Mouse (Mus musculus) small intestine, adult 2 months (tissue): ENCODE data around the gene Gm11634. TPM values are rescaled to one million over a fixed set of nuclear protein-coding genes. Genes with fewer than 3 reads are reported as not detected.
"Not testable (repeated sequence)": the region's sequence is repeated elsewhere in the genome, so short reads cannot be mapped to it uniquely, and the experiment has no call there.

ENCODE experiments used
- H3K27ac ChIP-seq: fragments of 200-500 bp; 2 replicates; pipeline ENCODE4 v1.5.1; 2012; ENCODE audit warnings: low read depth, low read length, control low read depth, inconsistent platforms; ENCODE audit not compliant: insufficient read depth
- H3K27me3 ChIP-seq: fragments of 200-500 bp; 2 replicates; pipeline ENCODE4 v1.6.1; 2012; ENCODE audit warnings: mild to moderate bottlenecking, moderate library complexity, low read length, inconsistent platforms; ENCODE audit not compliant: control insufficient read depth, insufficient read depth
- H3K36me3 ChIP-seq: fragments of 200-500 bp; 2 replicates; pipeline ENCODE4 v1.6.1; 2012; ENCODE audit warnings: mild to moderate bottlenecking, low read length, control low read depth, inconsistent platforms; ENCODE audit not compliant: control insufficient read depth, insufficient read depth
- H3K4me1 ChIP-seq: fragments of 200-500 bp; 2 replicates; pipeline ENCODE4 v1.6.1; 2012; ENCODE audit warnings: low read length, inconsistent platforms, mixed read lengths; ENCODE audit not compliant: control insufficient read depth, insufficient read depth, insufficient read length
- H3K4me3 ChIP-seq: fragments of 200-500 bp; 2 replicates; pipeline ENCODE4 v1.5.1; 2012; ENCODE audit warnings: low read depth, mild to moderate bottlenecking, control low read depth, inconsistent platforms, low read length, moderate library complexity
- CTCF ChIP-seq: fragments of 200-500 bp; IDR thresholded peaks from 2 replicates; pipeline ENCODE4 v1.5.1; 2012; ENCODE audit warnings: low read depth, mild to moderate bottlenecking, control low read depth, inconsistent platforms, low read length, moderate library complexity, mixed read lengths; ENCODE audit not compliant: insufficient replicate concordance, insufficient read length; ENCODE audit errors: extremely low read depth
- POLR2A ChIP-seq: fragments of 200-500 bp; IDR thresholded peaks from 2 replicates; pipeline ENCODE4 v1.6.1; 2012; ENCODE audit warnings: low read depth, mild to moderate bottlenecking, control low read depth, inconsistent platforms, low read length, moderate library complexity
- WGBS: fragments of 180-500 bp; shearing (Covaris S2); methylation state at CpG from one replicate; pipeline ENCODE4 v1.1.7; 2018; 5-methylcytosine and 5-hydroxymethylcytosine counted together
- polyA plus RNA-seq: library from polyadenylated mRNA; depleted of rRNA; stranded (reverse); fragments of >200 nt; gene quantifications from 2 replicates; pipeline ENCODE4 v1.2.3, GENCODE M21; 2012

The Gm11634 gene
- polyA plus RNA-seq, 1 experiment: not detected

GRCm38 (mm10) chr11:101639761-101640160, 40.7 kb upstream of the Gm11634 start:
- 94% methylated on average over 4 of the region's 4 CpGs for WGBS
- Histone ChIP-seq H3K27me3 (no peaks in the 10 kb centered on the region), H3K4me3 (no peak overlapping the region), H3K4me1 (0 out of 2 replicates have a peak, but pooled peaks cover 2% of the 10 kb centered on the region), H3K36me3 (peaks cover 2% of the 10 kb centered on the region; the same call in 1 of the 2 replicates), H3K27ac (no peak overlapping the region)
- TF ChIP-seq POLR2A (no peak), CTCF (no peak)

DNA sequence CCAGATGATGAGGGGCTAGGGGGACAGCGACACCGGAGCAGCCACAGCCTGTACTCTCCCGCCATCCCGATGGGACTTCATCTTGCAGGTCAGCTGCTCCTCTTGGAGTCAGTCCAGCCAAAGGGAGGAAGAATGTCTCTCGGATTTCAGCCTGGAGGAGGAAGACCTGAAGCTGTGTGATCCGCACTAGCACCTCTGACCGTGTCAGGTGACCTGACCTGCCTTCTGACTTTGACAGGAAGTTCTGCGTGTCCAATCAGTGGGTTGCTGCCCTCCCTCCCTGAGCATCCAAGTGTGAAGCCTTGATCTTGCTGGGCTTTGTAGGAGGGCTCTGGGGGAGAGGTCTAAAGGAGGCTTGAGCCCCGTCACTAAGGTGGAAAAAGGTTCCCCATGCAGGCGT, 36.6 kb upstream of the Gm11634 start:
- H3K36me3 ChIP-seq: peaks cover 4% of the 10 kb centered on the region; the same call in 1 of the 2 replicates
- H3K4me3 ChIP-seq: no peak overlapping the region
- H3K27me3 ChIP-seq: no peaks in the 10 kb centered on the region
- no peaks in the 10 kb centered on the region for H3K4me1 ChIP-seq
- TF ChIP-seq CTCF: no peak
- no peak for TF ChIP-seq POLR2A
- no peak overlapping the region for H3K27ac ChIP-seq
- 86% methylated on average over 10 of the region's 10 CpGs for WGBS

DNA sequence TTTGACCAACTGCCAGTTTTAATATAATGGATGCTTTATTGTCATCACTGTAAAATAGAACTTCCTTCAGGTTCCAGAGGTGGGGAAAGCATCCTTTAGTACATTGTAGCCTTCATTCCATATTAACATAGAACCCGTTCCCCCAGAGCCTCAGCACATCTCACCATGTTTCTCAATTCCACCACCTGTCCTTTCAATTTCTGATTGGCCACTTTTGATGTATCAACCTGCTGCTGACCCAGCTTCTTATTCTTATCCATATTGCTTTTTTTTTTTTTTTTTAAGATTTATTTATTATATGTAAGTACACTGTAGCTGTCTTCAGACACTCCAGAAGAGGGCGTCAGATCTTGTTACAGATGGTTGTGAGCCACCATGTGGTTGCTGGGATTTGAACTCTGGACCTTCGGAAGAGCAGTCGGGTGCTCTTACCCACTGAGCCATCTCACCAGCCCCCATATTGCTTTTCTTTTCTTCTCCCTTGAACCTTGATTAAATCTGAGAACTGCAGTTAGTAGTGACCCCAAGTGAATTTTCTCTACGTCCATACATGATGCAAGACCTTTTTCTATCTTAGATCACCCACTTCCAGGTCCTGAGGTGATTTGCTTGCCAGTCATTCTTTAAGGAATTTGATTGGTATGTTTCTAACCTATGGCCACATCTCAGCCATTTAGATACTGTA, 29.8 kb upstream of the Gm11634 start:
- H3K4me3 ChIP-seq, H3K4me1 ChIP-seq, H3K27ac ChIP-seq, H3K27me3 ChIP-seq, H3K36me3 ChIP-seq: not testable (repeated sequence)
- 55% methylated on average over 5 of the region's 5 CpGs for WGBS

DNA sequence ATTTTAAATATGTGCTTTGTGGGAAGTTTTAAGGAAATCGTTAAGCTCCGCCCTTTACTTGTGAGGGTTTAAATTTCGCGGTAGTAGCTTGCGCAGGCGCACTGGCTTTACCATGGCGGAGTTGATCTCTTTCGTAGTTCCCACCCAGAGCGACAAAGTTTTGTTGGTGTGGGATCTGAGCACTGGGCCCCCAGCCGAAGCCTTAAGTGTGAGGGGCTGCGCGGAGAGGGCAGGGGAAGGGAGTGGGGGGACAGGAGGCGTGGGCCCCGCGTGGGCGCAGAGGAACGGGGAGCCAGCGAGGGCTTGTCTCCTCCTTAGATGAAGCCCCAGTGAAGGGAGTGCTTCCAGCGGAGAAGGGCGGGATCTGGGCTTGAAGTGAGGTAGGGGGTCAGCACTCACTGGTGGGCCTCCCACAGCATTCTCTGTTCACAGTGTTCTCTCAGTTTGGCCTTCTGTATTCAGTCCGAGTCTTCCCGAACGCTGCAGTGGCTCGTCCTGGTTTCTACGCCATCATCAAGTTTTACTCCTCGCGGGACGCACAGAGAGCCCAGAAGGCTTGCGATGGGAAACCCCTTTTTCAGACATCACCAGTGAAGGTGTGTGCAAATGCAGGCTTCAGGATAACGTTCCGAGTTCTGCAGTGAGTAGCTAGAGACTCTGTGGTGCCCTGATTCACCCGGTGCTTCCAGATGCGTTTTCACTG, 29.0 kb upstream of the Gm11634 start:
- under 1% methylated on average over 33 of the region's 33 CpGs for WGBS
- Histone ChIP-seq H3K27ac (peak overlapping the region; percentile 76), H3K4me1 (no peaks in the 10 kb centered on the region), H3K36me3 (no peaks in the 10 kb centered on the region), H3K4me3 (peak overlapping the region; percentile 74), H3K27me3 (no peaks in the 10 kb centered on the region)
- no peak for TF ChIP-seq CTCF
- peak; percentile 58; the same call in 1 of the 2 replicates for TF ChIP-seq POLR2A

DNA sequence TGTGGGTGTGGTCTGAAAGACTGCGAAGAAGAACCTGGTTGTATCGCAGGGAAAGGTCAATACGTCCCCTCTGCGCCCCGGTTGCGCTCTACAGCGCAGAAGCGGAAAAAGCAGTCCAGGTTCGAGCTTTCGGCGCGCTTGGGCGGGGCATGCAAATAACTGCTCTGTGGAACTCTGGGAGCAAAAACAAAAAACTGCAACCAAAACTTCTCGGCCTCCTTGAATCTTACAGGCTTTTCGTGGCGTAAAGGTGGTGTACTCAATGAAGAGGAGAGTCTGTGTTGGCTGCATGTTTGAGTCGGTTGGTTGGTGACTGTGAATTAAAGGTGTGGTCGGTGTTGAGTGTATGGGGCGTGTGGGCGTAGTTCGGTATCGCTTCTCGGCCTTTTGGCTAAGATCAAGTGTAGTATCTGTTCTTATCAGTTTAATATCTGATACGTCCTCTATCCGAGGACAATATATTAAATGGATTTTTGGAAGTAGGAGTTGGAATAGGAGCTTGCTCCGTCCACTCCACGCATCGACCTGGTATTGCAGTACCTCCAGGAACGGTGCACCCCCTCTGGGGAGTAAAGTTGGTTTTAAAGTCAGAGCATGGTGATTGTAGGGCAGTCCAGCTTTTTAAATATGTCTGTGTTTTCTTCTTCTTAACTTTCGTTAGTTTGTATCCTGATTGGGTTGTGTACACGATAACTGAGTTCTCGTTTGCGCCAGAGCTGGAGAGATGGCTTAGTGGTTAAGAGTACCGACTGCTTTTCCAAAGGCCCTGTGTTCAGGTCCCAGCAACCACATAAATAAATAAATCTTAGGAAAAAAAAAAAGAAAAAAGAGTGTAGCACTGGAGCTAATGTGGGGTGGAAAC, 28.2 kb upstream of the Gm11634 start, which contains the start of gene Rdm1:
Rdm1 (plus strand) TSS at position 201 of the 862 bp plus-strand sequence.
- Histone ChIP-seq H3K27me3 (no peaks in the 10 kb centered on the region), H3K4me1 (no peaks in the 10 kb centered on the region), H3K27ac (peak within 1 kb of the TSS; percentile 96), H3K36me3 (no peaks in the 10 kb centered on the region), H3K4me3 (peak within 1 kb of the TSS; percentile 74)
- under 1% methylated on average over 34 of the region's 34 CpGs for WGBS
- peak; percentile 61; the same call in 1 of the 2 replicates for TF ChIP-seq POLR2A
- no peak for TF ChIP-seq CTCF

- H3K36me3 ChIP-seq: no peaks in the 10 kb centered on the region
- WGBS: 3% methylated on average over 8 of the region's 8 CpGs
- peak overlapping the region; percentile 55 for H3K4me3 ChIP-seq
- no peaks in the 10 kb centered on the region for H3K4me1 ChIP-seq
- H3K27ac ChIP-seq: peak overlapping the region; percentile 96
- no peak for TF ChIP-seq CTCF
- no peak for TF ChIP-seq POLR2A
- H3K27me3 ChIP-seq: no peaks in the 10 kb centered on the region
Observed at GRCm38 (mm10) chr11:101626649-101626994, 27.6 kb upstream of the Gm11634 start.

GRCm38 (mm10) chr11:101620022-101620655, 21.1 kb upstream of the Gm11634 start:
- not testable (repeated sequence) for H3K4me1 ChIP-seq

More at GRCm38 (mm10) chr11:101620022-101620655, 21.1 kb upstream of the Gm11634 start:
- not testable (repeated sequence) for H3K27ac ChIP-seq, H3K4me3 ChIP-seq, H3K27me3 ChIP-seq, H3K36me3 ChIP-seq
- 68% methylated on average over 11 of the region's 11 CpGs for WGBS
